Mouse (Mus musculus): ENCODE measurements at regions not wholly inside any gene's neighbourhood (a gene's known extent, or its start where the extent isn't known, plus 50 kb on each side); places are given as distances from the start of the nearest gene placed in this dataset.

GRCm38 (mm10) chr13:37657248-37657647 is 121.0 kb upstream of the Rreb1 start:
- peak; percentile 57 to 78 for ATAC-seq (replicated peaks in 1 of 2; ENCODE audit: insufficient read depth in 1 of 2, low FRiP score in 2 of 2, low TSS enrichment in 1 of 2, low read depth in 1 of 2, poor library complexity in 2 of 2, severe bottlenecking in 2 of 2)

GRCm38 (mm10) chr13:37658034-37658433 is 120.2 kb upstream of the Rreb1 start:
- peak; percentile 80 to 83 for ATAC-seq (replicated peaks in 1 of 2; ENCODE audit: insufficient read depth in 1 of 2, low FRiP score in 2 of 2, low TSS enrichment in 1 of 2, low read depth in 1 of 2, poor library complexity in 2 of 2, severe bottlenecking in 2 of 2)

- no peak for ATAC-seq (replicated peaks in 1 of 2; ENCODE audit: insufficient read depth in 1 of 2, low FRiP score in 2 of 2, low TSS enrichment in 1 of 2, low read depth in 1 of 2, poor library complexity in 2 of 2, severe bottlenecking in 2 of 2)
These were observed 119.7 kb upstream of the Rreb1 start for GRCm38 (mm10) chr13:37658519-37658918.

GRCm38 (mm10) chr13:37660083-37660482 is 118.1 kb upstream of the Rreb1 start:
- ATAC-seq (replicated peaks in 1 of 2; ENCODE audit: insufficient read depth in 1 of 2, low FRiP score in 2 of 2, low TSS enrichment in 1 of 2, low read depth in 1 of 2, poor library complexity in 2 of 2, severe bottlenecking in 2 of 2) = no peak

GRCm38 (mm10) chr13:37660668-37661067 is 117.5 kb upstream of the Rreb1 start:
- ATAC-seq (replicated peaks in 1 of 2; ENCODE audit: insufficient read depth in 1 of 2, low FRiP score in 2 of 2, low TSS enrichment in 1 of 2, low read depth in 1 of 2, poor library complexity in 2 of 2, severe bottlenecking in 2 of 2) = no peak

GRCm38 (mm10) chr13:37664116-37664515 is 114.1 kb upstream of the Rreb1 start:
- no peak for ATAC-seq (replicated peaks in 1 of 2; ENCODE audit: insufficient read depth in 1 of 2, low FRiP score in 2 of 2, low TSS enrichment in 1 of 2, low read depth in 1 of 2, poor library complexity in 2 of 2, severe bottlenecking in 2 of 2)

GRCm38 (mm10) chr13:37666207-37667003 is 111.8 kb upstream of the Rreb1 start:
- ATAC-seq (replicated peaks in 1 of 2; ENCODE audit: insufficient read depth in 1 of 2, low FRiP score in 2 of 2, low TSS enrichment in 1 of 2, low read depth in 1 of 2, poor library complexity in 2 of 2, severe bottlenecking in 2 of 2) = peak; percentile 66 to 77

- ATAC-seq (replicated peaks in 1 of 2; ENCODE audit: insufficient read depth in 1 of 2, low FRiP score in 2 of 2, low TSS enrichment in 1 of 2, low read depth in 1 of 2, poor library complexity in 2 of 2, severe bottlenecking in 2 of 2) = no peak
These were observed 110.8 kb upstream of the Rreb1 start for GRCm38 (mm10) chr13:37667386-37667785.

- ATAC-seq (replicated peaks in 1 of 2; ENCODE audit: insufficient read depth in 1 of 2, low FRiP score in 2 of 2, low TSS enrichment in 1 of 2, low read depth in 1 of 2, poor library complexity in 2 of 2, severe bottlenecking in 2 of 2) = no peak
These were observed 110.3 kb upstream of the Rreb1 start for GRCm38 (mm10) chr13:37667871-37668270.

GRCm38 (mm10) chr13:37671109-37671508 is 107.1 kb upstream of the Rreb1 start:
- no peak for ATAC-seq (replicated peaks in 1 of 2; ENCODE audit: insufficient read depth in 1 of 2, low FRiP score in 2 of 2, low TSS enrichment in 1 of 2, low read depth in 1 of 2, poor library complexity in 2 of 2, severe bottlenecking in 2 of 2)

- ATAC-seq (replicated peaks in 1 of 2; ENCODE audit: insufficient read depth in 1 of 2, low FRiP score in 2 of 2, low TSS enrichment in 1 of 2, low read depth in 1 of 2, poor library complexity in 2 of 2, severe bottlenecking in 2 of 2) = no peak
These were observed 103.4 kb upstream of the Rreb1 start for GRCm38 (mm10) chr13:37674676-37675350.

- peak; percentile 82 to 87 for ATAC-seq (replicated peaks in 1 of 2; ENCODE audit: insufficient read depth in 1 of 2, low FRiP score in 2 of 2, low TSS enrichment in 1 of 2, low read depth in 1 of 2, poor library complexity in 2 of 2, severe bottlenecking in 2 of 2)
These were observed 102.5 kb upstream of the Rreb1 start for GRCm38 (mm10) chr13:37675718-37676117.

- no peak for ATAC-seq (replicated peaks in 1 of 2; ENCODE audit: insufficient read depth in 1 of 2, low FRiP score in 2 of 2, low TSS enrichment in 1 of 2, low read depth in 1 of 2, poor library complexity in 2 of 2, severe bottlenecking in 2 of 2)
These were observed 101.3 kb upstream of the Rreb1 start for GRCm38 (mm10) chr13:37676912-37677311.

- no peak for ATAC-seq (replicated peaks in 1 of 2; ENCODE audit: insufficient read depth in 1 of 2, low FRiP score in 2 of 2, low TSS enrichment in 1 of 2, low read depth in 1 of 2, poor library complexity in 2 of 2, severe bottlenecking in 2 of 2)
These were observed 99.9 kb upstream of the Rreb1 start for GRCm38 (mm10) chr13:37678251-37678650.

- ATAC-seq (replicated peaks in 1 of 2; ENCODE audit: insufficient read depth in 1 of 2, low FRiP score in 2 of 2, low TSS enrichment in 1 of 2, low read depth in 1 of 2, poor library complexity in 2 of 2, severe bottlenecking in 2 of 2) = no peak
These were observed 99.4 kb upstream of the Rreb1 start for GRCm38 (mm10) chr13:37678772-37679171.

GRCm38 (mm10) chr13:37680837-37681619 is 97.2 kb upstream of the Rreb1 start:
- ATAC-seq (replicated peaks in 1 of 2; ENCODE audit: insufficient read depth in 1 of 2, low FRiP score in 2 of 2, low TSS enrichment in 1 of 2, low read depth in 1 of 2, poor library complexity in 2 of 2, severe bottlenecking in 2 of 2) = peak in 1 of 2 experiments; percentile 32; a peak in 1 of 4 replicates

GRCm38 (mm10) chr13:37683045-37683679 is 95.0 kb upstream of the Rreb1 start:
- no peak for ATAC-seq (replicated peaks in 1 of 2; ENCODE audit: insufficient read depth in 1 of 2, low FRiP score in 2 of 2, low TSS enrichment in 1 of 2, low read depth in 1 of 2, poor library complexity in 2 of 2, severe bottlenecking in 2 of 2)
